Mouse (Mus musculus) heart, adult 2 months (tissue): Measurements from ENCODE around the gene Exoc4. TPM values are rescaled to one million over a fixed set of nuclear protein-coding genes. Genes with fewer than 3 reads are reported as not detected.

ENCODE experiments used
- DNase-seq, 2 experiments: peaks; one replicate each; pipeline ENCODE4 v3.0.0; 2021
- H3K27ac ChIP-seq: fragments of 200-600 bp; 2 replicates; pipeline ENCODE4 v1.8.1; 2022
- H3K27me3 ChIP-seq: fragments of 200-500 bp; 2 replicates; pipeline ENCODE4 v1.6.1; 2012; ENCODE audit warnings: mild to moderate bottlenecking, low read length, inconsistent platforms, mixed read lengths; ENCODE audit not compliant: control insufficient read depth, insufficient read depth
- H3K36me3 ChIP-seq: fragments of 200-500 bp; 2 replicates; pipeline ENCODE4 v1.6.1; 2012; ENCODE audit warnings: low read length, inconsistent platforms; ENCODE audit not compliant: control insufficient read depth, insufficient read depth
- H3K4me1 ChIP-seq: fragments of 200-500 bp; 2 replicates; pipeline ENCODE4 v1.6.1; 2011; ENCODE audit warnings: low read length; ENCODE audit not compliant: control insufficient read depth, insufficient read depth
- H3K4me3 ChIP-seq: fragments of 200-600 bp; 2 replicates; pipeline ENCODE4 v1.8.1; 2022
- H3K79me2 ChIP-seq: fragments of 200-500 bp; replicated peaks from 2 replicates; pipeline ENCODE4 v1.6.1; 2012; ENCODE audit warnings: mild to moderate bottlenecking, inconsistent platforms, low read length, moderate library complexity, mixed read lengths; ENCODE audit not compliant: control insufficient read depth, insufficient read depth
- H3K9ac ChIP-seq: fragments of 200-500 bp; 2 replicates; pipeline ENCODE4 v1.6.1; 2012; ENCODE audit warnings: low read depth, mild to moderate bottlenecking, control low read depth, inconsistent platforms, low read length, mixed read lengths
- CTCF ChIP-seq: fragments of 200-600 bp; IDR thresholded peaks from 2 replicates; pipeline ENCODE4 v1.8.1; 2022; ENCODE audit warnings: antibody characterized with exemption, mild to moderate bottlenecking, moderate library complexity
- EP300 ChIP-seq: fragments of 200-500 bp; IDR thresholded peaks from 2 replicates; pipeline ENCODE4 v1.6.1; 2011; ENCODE audit warnings: low read depth, low read length, control low read depth; ENCODE audit not compliant: insufficient read depth
- POLR2A ChIP-seq: fragments of 200-500 bp; IDR thresholded peaks from 2 replicates; pipeline ENCODE4 v1.6.1; 2011; ENCODE audit warnings: mild to moderate bottlenecking, low read depth, low read length, control low read depth; ENCODE audit not compliant: insufficient read depth
- WGBS: fragments of 180-500 bp; shearing (Covaris S2); methylation state at CpG from one replicate; pipeline ENCODE4 v1.1.7; 2018; 5-methylcytosine and 5-hydroxymethylcytosine counted together
- intact Hi-C: fragments of 180-260 bp; cut with DNase I; formaldehyde crosslinking; loops from one replicate; pipeline ENCODE4 v1.15.1; 2025
- polyA plus RNA-seq: library from polyadenylated mRNA; depleted of rRNA; stranded (reverse); fragments of >200 nt; gene quantifications from 2 replicates; pipeline ENCODE4 v1.2.3, GENCODE M21; 2012
- total RNA-seq, 2 experiments: library from RNA; stranded (reverse); gene quantifications; 2 replicates each; pipeline ENCODE4 v1.2.3; 2021

Gene Exoc4
- total and polyA plus RNA-seq, 3 experiments: 9.9 to 36.0 (median 34.0) TPM

GRCm38 (mm10) chr6:33712540-33713118 is 463.7 kb downstream of the Exoc4 start:
- Histone ChIP-seq H3K9ac (no peak overlapping the region), H3K4me3 (no peak overlapping the region), H3K36me3 (no peaks in the 10 kb centered on the region), H3K79me2 (no peaks in the 10 kb centered on the region), H3K4me1 (no peaks in the 10 kb centered on the region), H3K27me3 (no peaks in the 10 kb centered on the region), H3K27ac (no peak overlapping the region)
- 86% methylated on average over 7 of the region's 7 CpGs for WGBS
- no peak for TF ChIP-seq POLR2A
- no peak for TF ChIP-seq CTCF
- no peak for TF ChIP-seq EP300
- DNase-seq: no peak
- intact Hi-C loops: no loop called here

GRCm38 (mm10) chr6:33716254-33716965 is 467.5 kb downstream of the Exoc4 start:
- no peak for DNase-seq
- peaks cover 2% of the 10 kb centered on the region for H3K4me1 ChIP-seq

GRCm38 (mm10) chr6:33721166-33721565 is 472.3 kb downstream of the Exoc4 start:
- Histone ChIP-seq H3K9ac (no peak overlapping the region), H3K4me1 (peaks cover 2% of the 10 kb centered on the region), H3K36me3 (no peaks in the 10 kb centered on the region), H3K79me2 (no peaks in the 10 kb centered on the region), H3K4me3 (no peak overlapping the region), H3K27ac (no peak overlapping the region), H3K27me3 (no peaks in the 10 kb centered on the region)
- intact Hi-C loops: no loop called here
- TF ChIP-seq CTCF (no peak), POLR2A (no peak), EP300 (no peak)
- WGBS: 27% methylated on average over 4 of the region's 4 CpGs
- no peak for DNase-seq

More at GRCm38 (mm10) chr6:33716254-33716965, 467.5 kb downstream of the Exoc4 start:
- H3K4me3 ChIP-seq: no peak overlapping the region
- intact Hi-C loops: no loop called here
- H3K9ac ChIP-seq: no peak overlapping the region
- H3K27me3 ChIP-seq: no peaks in the 10 kb centered on the region
- no peaks in the 10 kb centered on the region for H3K36me3 ChIP-seq
- H3K27ac ChIP-seq: no peak overlapping the region
- no peaks in the 10 kb centered on the region for H3K79me2 ChIP-seq
- 74% methylated on average over 6 of the region's 6 CpGs for WGBS
- TF ChIP-seq EP300: no peak
- TF ChIP-seq CTCF: no peak
- no peak for TF ChIP-seq POLR2A

GRCm38 (mm10) chr6:33722811-33723210 is 473.9 kb downstream of the Exoc4 start:
- no peaks in the 10 kb centered on the region for H3K27me3 ChIP-seq
- no peak overlapping the region for H3K4me3 ChIP-seq
- WGBS: 86% methylated on average over 2 of the region's 2 CpGs
- H3K27ac ChIP-seq: no peak overlapping the region
- no peak for DNase-seq
- TF ChIP-seq EP300: no peak
- TF ChIP-seq CTCF: no peak
- TF ChIP-seq POLR2A: no peak
- no peaks in the 10 kb centered on the region for H3K36me3 ChIP-seq
- H3K4me1 ChIP-seq: peaks cover 2% of the 10 kb centered on the region
- no peaks in the 10 kb centered on the region for H3K79me2 ChIP-seq
- intact Hi-C loops: no loop called here
- no peak overlapping the region for H3K9ac ChIP-seq

GRCm38 (mm10) chr6:33724596-33724995 is 475.7 kb downstream of the Exoc4 start:
- intact Hi-C loops: no loop called here
- DNase-seq: no peak
- H3K27ac ChIP-seq: no peak overlapping the region
- no peak overlapping the region for H3K4me3 ChIP-seq
- TF ChIP-seq EP300: no peak
- no peak for TF ChIP-seq POLR2A
- no peak for TF ChIP-seq CTCF
- H3K36me3 ChIP-seq: no peaks in the 10 kb centered on the region
- 78% methylated on average over 3 of the region's 3 CpGs for WGBS
- H3K4me1 ChIP-seq: peaks cover 2% of the 10 kb centered on the region
- no peak overlapping the region for H3K9ac ChIP-seq
- no peaks in the 10 kb centered on the region for H3K79me2 ChIP-seq
- no peaks in the 10 kb centered on the region for H3K27me3 ChIP-seq

GRCm38 (mm10) chr6:33727271-33727670 is 478.4 kb downstream of the Exoc4 start:
- H3K27ac ChIP-seq: no peak overlapping the region
- no peak for DNase-seq
- no peaks in the 10 kb centered on the region for H3K79me2 ChIP-seq
- no peaks in the 10 kb centered on the region for H3K36me3 ChIP-seq
- no peak overlapping the region for H3K4me3 ChIP-seq
- no peak for TF ChIP-seq EP300
- TF ChIP-seq CTCF: no peak
- no peak for TF ChIP-seq POLR2A
- intact Hi-C loops: no loop called here
- H3K4me1 ChIP-seq: no peaks in the 10 kb centered on the region
- no peaks in the 10 kb centered on the region for H3K27me3 ChIP-seq
- WGBS: 81% methylated on average over 1 of the region's 1 CpGs
- no peak overlapping the region for H3K9ac ChIP-seq
